Mouse (Mus musculus): Measurements from ENCODE around the gene Igdcc3. TPM values are rescaled to one million over a fixed set of nuclear protein-coding genes. Genes with fewer than 3 reads are reported as not detected.

Gene Igdcc3
- polyA plus RNA-seq, 1 experiment from 2014 or later: 0.33 TPM

GRCm38 (mm10) chr9:65115891-65116290 lies 25.1 kb upstream of the Igdcc3 start:
- Histone ChIP-seq H3K27me3 (replicated peaks; ENCODE audit: insufficient read depth, low read length) (no peaks in the 10 kb centered on the region), H3K4me1 (ENCODE audit: insufficient read depth, low read depth, low read length) (no peaks in the 10 kb centered on the region), H3K4me3 (ENCODE audit: low read depth, low read length) (no peak overlapping the region), H3K27ac (ENCODE audit: low read length) (no peak overlapping the region), H3K9ac (replicated peaks; ENCODE audit: low read depth) (no peak overlapping the region), H3K9me3 (ENCODE audit: low read length) (no peaks in the 10 kb centered on the region), H3K36me3 (ENCODE audit: insufficient read depth, low read length) (no peaks in the 10 kb centered on the region), H3K4me2 (replicated peaks; ENCODE audit: low read depth, low read length) (no peak overlapping the region)
- TF ChIP-seq CTCF (IDR thresholded peaks at IDR 0.05): no peak
- TF ChIP-seq EP300 (IDR thresholded peaks at IDR 0.05): no peak
- no peak for DNase-seq (ENCODE audit: low spot score)
- WGBS: 61% methylated on average over 2 of the region's 2 CpGs
- ATAC-seq: no peak

GRCm38 (mm10) chr9:65117516-65117915 lies 23.5 kb upstream of the Igdcc3 start:
- Histone ChIP-seq H3K9me3 (ENCODE audit: low read length) (no peaks in the 10 kb centered on the region), H3K4me2 (replicated peaks; ENCODE audit: low read depth, low read length) (no peak overlapping the region), H3K27ac (ENCODE audit: low read length) (no peak overlapping the region), H3K9ac (replicated peaks; ENCODE audit: low read depth) (no peak overlapping the region), H3K4me1 (ENCODE audit: insufficient read depth, low read depth, low read length) (no peaks in the 10 kb centered on the region), H3K27me3 (replicated peaks; ENCODE audit: insufficient read depth, low read length) (no peaks in the 10 kb centered on the region), H3K4me3 (ENCODE audit: low read depth, low read length) (no peak overlapping the region), H3K36me3 (ENCODE audit: insufficient read depth, low read length) (no peaks in the 10 kb centered on the region)
- WGBS: 67% methylated on average over 2 of the region's 2 CpGs
- DNase-seq (ENCODE audit: low spot score) (no peak), ATAC-seq (no peak)
- TF ChIP-seq CTCF (IDR thresholded peaks at IDR 0.05) (no peak), EP300 (IDR thresholded peaks at IDR 0.05) (no peak)

- no peaks in the 10 kb centered on the region for H3K9me3 ChIP-seq (ENCODE audit: low read length)
- peak; percentile 61 for ATAC-seq
Measured at GRCm38 (mm10) chr9:65120935-65121334, 20.1 kb upstream of the Igdcc3 start.

GRCm38 (mm10) chr9:65122545-65122944 lies 18.4 kb upstream of the Igdcc3 start:
- Histone ChIP-seq H3K27ac (ENCODE audit: low read length) (no peak overlapping the region), H3K36me3 (ENCODE audit: insufficient read depth, low read length) (no peaks in the 10 kb centered on the region), H3K4me3 (ENCODE audit: low read depth, low read length) (no peak overlapping the region), H3K9ac (replicated peaks; ENCODE audit: low read depth) (no peak overlapping the region), H3K27me3 (replicated peaks; ENCODE audit: insufficient read depth, low read length) (no peaks in the 10 kb centered on the region), H3K9me3 (ENCODE audit: low read length) (no peaks in the 10 kb centered on the region), H3K4me2 (replicated peaks; ENCODE audit: low read depth, low read length) (no peak overlapping the region), H3K4me1 (ENCODE audit: insufficient read depth, low read depth, low read length) (no peaks in the 10 kb centered on the region)
- DNase-seq (ENCODE audit: low spot score): peak; percentile 24
- 22% methylated on average over 17 of the region's 18 CpGs for WGBS
- TF ChIP-seq EP300 (IDR thresholded peaks at IDR 0.05) (no peak), CTCF (IDR thresholded peaks at IDR 0.05) (no peak)
- ATAC-seq: no peak

More at GRCm38 (mm10) chr9:65120935-65121334, 20.1 kb upstream of the Igdcc3 start:
- Histone ChIP-seq H3K4me3 (ENCODE audit: low read depth, low read length) (no peak overlapping the region), H3K27me3 (replicated peaks; ENCODE audit: insufficient read depth, low read length) (no peaks in the 10 kb centered on the region), H3K9ac (replicated peaks; ENCODE audit: low read depth) (no peak overlapping the region), H3K4me1 (ENCODE audit: insufficient read depth, low read depth, low read length) (no peaks in the 10 kb centered on the region), H3K4me2 (replicated peaks; ENCODE audit: low read depth, low read length) (no peak overlapping the region), H3K27ac (ENCODE audit: low read length) (no peak overlapping the region), H3K36me3 (ENCODE audit: insufficient read depth, low read length) (no peaks in the 10 kb centered on the region)
- 10% methylated on average over 3 of the region's 3 CpGs for WGBS
- peak; percentile 72 for DNase-seq (ENCODE audit: low spot score)
- TF ChIP-seq CTCF (IDR thresholded peaks at IDR 0.05): peak; percentile 95
- TF ChIP-seq EP300 (IDR thresholded peaks at IDR 0.05): no peak

- H3K9ac ChIP-seq (replicated peaks; ENCODE audit: low read depth): no peak overlapping the region
- DNase-seq (ENCODE audit: low spot score) (peak; percentile 75), ATAC-seq (peak; percentile 80)
- peak; percentile 88 for TF ChIP-seq CTCF (IDR thresholded peaks at IDR 0.05)
- TF ChIP-seq EP300 (IDR thresholded peaks at IDR 0.05): no peak
- no peaks in the 10 kb centered on the region for H3K27me3 ChIP-seq (replicated peaks; ENCODE audit: insufficient read depth, low read length)
- WGBS: 4% methylated on average over 45 of the region's 48 CpGs
- peak overlapping the region; percentile 21; the same call in 1 of the 2 replicates for H3K4me3 ChIP-seq (ENCODE audit: low read depth, low read length)
- H3K36me3 ChIP-seq (ENCODE audit: insufficient read depth, low read length): no peaks in the 10 kb centered on the region
- no peaks in the 10 kb centered on the region for H3K4me1 ChIP-seq (ENCODE audit: insufficient read depth, low read depth, low read length)
- H3K27ac ChIP-seq (ENCODE audit: low read length): no peak overlapping the region
- no peaks in the 10 kb centered on the region for H3K9me3 ChIP-seq (ENCODE audit: low read length)
- H3K4me2 ChIP-seq (replicated peaks; ENCODE audit: low read depth, low read length): peak overlapping the region; percentile 55
Measured at GRCm38 (mm10) chr9:65123552-65124168, 17.3 kb upstream of the Igdcc3 start.

- no peak overlapping the region for H3K9ac ChIP-seq (replicated peaks; ENCODE audit: low read depth)
- H3K27me3 ChIP-seq (replicated peaks; ENCODE audit: insufficient read depth, low read length): no peaks in the 10 kb centered on the region
- H3K36me3 ChIP-seq (ENCODE audit: insufficient read depth, low read length): no peaks in the 10 kb centered on the region
- no peak overlapping the region for H3K27ac ChIP-seq (ENCODE audit: low read length)
- DNase-seq (ENCODE audit: low spot score): peak; percentile 56
- H3K4me1 ChIP-seq (ENCODE audit: insufficient read depth, low read depth, low read length): no peaks in the 10 kb centered on the region
- ATAC-seq: peak; percentile 62
- peak overlapping the region; percentile 44 for H3K4me2 ChIP-seq (replicated peaks; ENCODE audit: low read depth, low read length)
- H3K4me3 ChIP-seq (ENCODE audit: low read depth, low read length): no peak overlapping the region
- TF ChIP-seq EP300 (IDR thresholded peaks at IDR 0.05) (no peak), CTCF (IDR thresholded peaks at IDR 0.05) (peak; percentile 65)
- H3K9me3 ChIP-seq (ENCODE audit: low read length): no peaks in the 10 kb centered on the region
- 17% methylated on average over 25 of the region's 25 CpGs for WGBS
Measured at GRCm38 (mm10) chr9:65128123-65128815, 12.7 kb upstream of the Igdcc3 start.

Measured in lung, postnatal 0 days (tissue).